Mouse (Mus musculus): ENCODE data around the gene Jarid2.
"Not testable (repeated sequence)": the region's sequence is repeated elsewhere in the genome, so short reads cannot be mapped to it uniquely, and the experiment has no call there.

Jarid2 gene

GRCm38 (mm10) chr13:44729424-44729971, at the start of gene Jarid2:
Gene Jarid2 (plus strand): TSS chr13:44729474.
- peak; percentile 21 for DNase-seq (ENCODE audit: low spot score)

GRCm38 (mm10) chr13:44681051-44681450, 48.2 kb upstream of the Jarid2 start:
- DNase-seq (ENCODE audit: low spot score), result no peak

GRCm38 (mm10) chr13:44688140-44688539, 41.1 kb upstream of the Jarid2 start:
- no peak for DNase-seq (ENCODE audit: low spot score)

- DNase-seq (ENCODE audit: low spot score), result no peak
Observed at GRCm38 (mm10) chr13:44697628-44698027, 31.6 kb upstream of the Jarid2 start.

GRCm38 (mm10) chr13:44704036-44704801, 25.1 kb upstream of the Jarid2 start:
- DNase-seq (ENCODE audit: low spot score), result no peak

- DNase-seq (ENCODE audit: low spot score), result no peak
Observed at GRCm38 (mm10) chr13:44705031-44705742, 24.1 kb upstream of the Jarid2 start.

- DNase-seq (ENCODE audit: low spot score), result no peak
Observed at GRCm38 (mm10) chr13:44705743-44706044, 23.6 kb upstream of the Jarid2 start.

- no peak for DNase-seq (ENCODE audit: low spot score)
Observed at GRCm38 (mm10) chr13:44706206-44706915, 22.9 kb upstream of the Jarid2 start.

GRCm38 (mm10) chr13:44707176-44707575, 22.1 kb upstream of the Jarid2 start:
- DNase-seq (ENCODE audit: low spot score), result no peak

- no peak for DNase-seq (ENCODE audit: low spot score)
Observed at GRCm38 (mm10) chr13:44708336-44709017, 20.8 kb upstream of the Jarid2 start.

- no peak for DNase-seq (ENCODE audit: low spot score)
Observed at GRCm38 (mm10) chr13:44709747-44710480, 19.4 kb upstream of the Jarid2 start.

GRCm38 (mm10) chr13:44711062-44711461, 18.2 kb upstream of the Jarid2 start:
- no peak for DNase-seq (ENCODE audit: low spot score)

- no peak for DNase-seq (ENCODE audit: low spot score)
Observed at GRCm38 (mm10) chr13:44711882-44712281, 17.4 kb upstream of the Jarid2 start.

- DNase-seq (ENCODE audit: low spot score), result no peak
Observed at GRCm38 (mm10) chr13:44715187-44715885, 13.9 kb upstream of the Jarid2 start.

- no peak for DNase-seq (ENCODE audit: low spot score)
Observed at GRCm38 (mm10) chr13:44717838-44718237, 11.4 kb upstream of the Jarid2 start.

- not testable (repeated sequence) for DNase-seq (ENCODE audit: low spot score)
Observed at GRCm38 (mm10) chr13:44718465-44718864, 10.8 kb upstream of the Jarid2 start.

GRCm38 (mm10) chr13:44720094-44720493, 9.2 kb upstream of the Jarid2 start:
- DNase-seq (ENCODE audit: low spot score), result no peak

GRCm38 (mm10) chr13:44721891-44722547, 7.3 kb upstream of the Jarid2 start:
- DNase-seq (ENCODE audit: low spot score), result no peak

GRCm38 (mm10) chr13:44723522-44723921, 5.8 kb upstream of the Jarid2 start:
- DNase-seq (ENCODE audit: low spot score), result not testable (repeated sequence)
